Mouse (Mus musculus) kidney, embryonic 14.5 days (tissue): ENCODE measurements around the gene Bet1l. TPM values are rescaled to one million over a fixed set of nuclear protein-coding genes. Genes with fewer than 3 reads are reported as not detected.

Experiments used
- ATAC-seq: fragments of 200-750 bp; cut with Nextera tagmentation; 2 replicates; pipeline ENCODE4 v1.8.0; 2017; ENCODE audit warnings: moderate number of reproducible peaks, mild to moderate bottlenecking, moderate TSS enrichment, moderate library complexity; ENCODE audit not compliant: low FRiP score, low TSS enrichment
- H3K27ac ChIP-seq: fragments of 300-500 bp; sonication (generic); 2 replicates; pipeline ENCODE4 v1.5.1; 2014; ENCODE audit warnings: low read depth, mild to moderate bottlenecking, low read length, moderate library complexity, mixed read lengths
- H3K27me3 ChIP-seq: fragments of 300-500 bp; sonication (generic); 2 replicates; pipeline ENCODE4 v1.6.1; 2014; ENCODE audit warnings: mild to moderate bottlenecking, low read length; ENCODE audit not compliant: control insufficient read depth, insufficient read depth
- H3K36me3 ChIP-seq: fragments of 300-500 bp; sonication (generic); 2 replicates; pipeline ENCODE4 v1.6.1; 2014; ENCODE audit warnings: low read length, mixed read lengths; ENCODE audit not compliant: control insufficient read depth, insufficient read depth
- H3K4me1 ChIP-seq: fragments of 300-500 bp; sonication (generic); 2 replicates; pipeline ENCODE4 v1.6.1; 2014; ENCODE audit warnings: low read length, mixed read lengths; ENCODE audit not compliant: control insufficient read depth, insufficient read depth
- H3K4me2 ChIP-seq: fragments of 300-500 bp; sonication (generic); replicated peaks from 2 replicates; pipeline ENCODE4 v1.6.1; 2014; ENCODE audit warnings: low read depth, mild to moderate bottlenecking, low read length
- H3K4me3 ChIP-seq: fragments of 300-500 bp; sonication (generic); 2 replicates; pipeline ENCODE4 v1.5.1; 2014; ENCODE audit warnings: mild to moderate bottlenecking, low read length
- H3K9ac ChIP-seq: fragments of 300-500 bp; sonication (generic); 2 replicates; pipeline ENCODE4 v1.6.1; 2014; ENCODE audit warnings: low read depth, mild to moderate bottlenecking, low read length, moderate library complexity
- H3K9me3 ChIP-seq: fragments of 300-500 bp; sonication (generic); 2 replicates; pipeline ENCODE4 v1.6.1; 2016; ENCODE audit warnings: low read length; ENCODE audit not compliant: control insufficient read depth
- WGBS: fragments of 180-500 bp; shearing (Covaris S2); extraction: QIAGEN DNeasy Blood & Tissue Kit; methylation state at CpG from one replicate; pipeline ENCODE4 v1.1.7; 2014; 5-methylcytosine and 5-hydroxymethylcytosine counted together
- polyA plus RNA-seq: library from polyadenylated mRNA; unstranded; fragments of >200 nt; fragmentation: Nextera tagmentation; extraction: Ambion mirVana; gene quantifications from 2 replicates; pipeline ENCODE4 v1.2.1, GENCODE M21; 2014

Bet1l gene
- polyA plus RNA-seq, 1 experiment from 2014 or later, result 38.6 TPM

- no peak overlapping the region for H3K9ac ChIP-seq
- H3K4me3 ChIP-seq, result no peak overlapping the region
- H3K4me2 ChIP-seq, result no peak overlapping the region
- H3K27me3 ChIP-seq, result no peaks in the 10 kb centered on the region; the same call in 1 of the 2 replicates
- H3K4me1 ChIP-seq, result no peaks in the 10 kb centered on the region
- H3K36me3 ChIP-seq, result no peaks in the 10 kb centered on the region
- H3K9me3 ChIP-seq, result no peaks in the 10 kb centered on the region
- 37% methylated on average over 19 of the region's 19 CpGs for WGBS
- ATAC-seq, result no peak
- H3K27ac ChIP-seq, result no peak overlapping the region
Observed at GRCm38 (mm10) chr7:140840750-140841735, 16.3 kb downstream of the Bet1l start.

GRCm38 (mm10) chr7:140839556-140839955 is 17.8 kb downstream of the Bet1l start:
- WGBS, result 50% methylated on average over 5 of the region's 5 CpGs
- Histone ChIP-seq H3K9ac (no peak overlapping the region), H3K27me3 (no peaks in the 10 kb centered on the region; the same call in 1 of the 2 replicates)

GRCm38 (mm10) chr7:140836243-140837115 is 20.9 kb downstream of the Bet1l start:
- Histone ChIP-seq H3K36me3 (no peaks in the 10 kb centered on the region), H3K9me3 (no peaks in the 10 kb centered on the region), H3K27ac (no peak overlapping the region), H3K27me3 (no peaks in the 10 kb centered on the region; the same call in 1 of the 2 replicates), H3K4me1 (no peaks in the 10 kb centered on the region), H3K9ac (no peak overlapping the region), H3K4me2 (no peak overlapping the region), H3K4me3 (no peak overlapping the region)
- 82% methylated on average over 9 of the region's 9 CpGs for WGBS
- ATAC-seq, result no peak

More at GRCm38 (mm10) chr7:140839556-140839955, 17.8 kb downstream of the Bet1l start:
- Histone ChIP-seq H3K27ac (no peak overlapping the region), H3K36me3 (no peaks in the 10 kb centered on the region), H3K4me3 (no peak overlapping the region), H3K9me3 (no peaks in the 10 kb centered on the region), H3K4me2 (no peak overlapping the region), H3K4me1 (no peaks in the 10 kb centered on the region)
- ATAC-seq, result no peak

GRCm38 (mm10) chr7:140835758-140836087 is 21.7 kb downstream of the Bet1l start:
- no peak for ATAC-seq
- no peak overlapping the region for H3K4me2 ChIP-seq
- H3K27ac ChIP-seq, result no peak overlapping the region
- no peak overlapping the region for H3K9ac ChIP-seq
- no peak overlapping the region for H3K4me3 ChIP-seq
- 83% methylated on average over 2 of the region's 2 CpGs for WGBS
- no peaks in the 10 kb centered on the region; the same call in 1 of the 2 replicates for H3K27me3 ChIP-seq
- H3K36me3 ChIP-seq, result no peaks in the 10 kb centered on the region
- no peaks in the 10 kb centered on the region for H3K9me3 ChIP-seq
- no peaks in the 10 kb centered on the region for H3K4me1 ChIP-seq

- no peak within 1 kb of the TSS for H3K4me2 ChIP-seq
- H3K27ac ChIP-seq, result no peak within 1 kb of the TSS
- H3K36me3 ChIP-seq, result no peaks in the 10 kb centered on the region
- no peak within 1 kb of the TSS for H3K4me3 ChIP-seq
- no peaks in the 10 kb centered on the region for H3K4me1 ChIP-seq
- H3K9ac ChIP-seq, result no peak within 1 kb of the TSS
- H3K9me3 ChIP-seq, result no peaks in the 10 kb centered on the region
- ATAC-seq, result peak; percentile 14; the same call in 1 of the 2 replicates
- WGBS, result 48% methylated on average over 20 of the region's 20 CpGs
- no peaks in the 10 kb centered on the region; the same call in 1 of the 2 replicates for H3K27me3 ChIP-seq
Observed at GRCm38 (mm10) chr7:140834968-140835757, 22.2 kb downstream of the Bet1l start, which contains the start of gene Urah. TSS of gene Urah (plus strand) at chr7:140835018.

- no peak overlapping the region for H3K4me3 ChIP-seq
- no peak overlapping the region for H3K4me2 ChIP-seq
- H3K9ac ChIP-seq, result no peak overlapping the region
- WGBS, result 85% methylated on average over 4 of the region's 4 CpGs
- no peaks in the 10 kb centered on the region for H3K36me3 ChIP-seq
- ATAC-seq, result no peak
- H3K9me3 ChIP-seq, result no peaks in the 10 kb centered on the region
- H3K4me1 ChIP-seq, result no peaks in the 10 kb centered on the region
- no peaks in the 10 kb centered on the region for H3K27me3 ChIP-seq
- H3K27ac ChIP-seq, result no peak overlapping the region
Observed at GRCm38 (mm10) chr7:140833341-140833740, 24.0 kb downstream of the Bet1l start.

GRCm38 (mm10) chr7:140831447-140831846 is 25.9 kb downstream of the Bet1l start:
- Histone ChIP-seq H3K9ac (no peak overlapping the region), H3K4me2 (no peak overlapping the region), H3K36me3 (no peaks in the 10 kb centered on the region), H3K4me3 (no peak overlapping the region), H3K4me1 (no peaks in the 10 kb centered on the region), H3K9me3 (no peaks in the 10 kb centered on the region), H3K27me3 (no peaks in the 10 kb centered on the region), H3K27ac (no peak overlapping the region)
- 64% methylated on average over 6 of the region's 6 CpGs for WGBS
- ATAC-seq, result no peak

- Histone ChIP-seq H3K4me1 (no peaks in the 10 kb centered on the region), H3K9me3 (no peaks in the 10 kb centered on the region), H3K36me3 (no peaks in the 10 kb centered on the region), H3K9ac (no peak overlapping the region), H3K4me2 (no peak overlapping the region), H3K27me3 (no peaks in the 10 kb centered on the region), H3K27ac (no peak overlapping the region), H3K4me3 (no peak overlapping the region)
- WGBS, result 35% methylated on average over 8 of the region's 8 CpGs
- no peak for ATAC-seq
Observed at GRCm38 (mm10) chr7:140828171-140828881, 29.1 kb downstream of the Bet1l start.
